Mouse (Mus musculus) intestine, embryonic 14.5 days (tissue): ENCODE measurements around the gene Olfr723. TPM values are rescaled to one million over a fixed set of nuclear protein-coding genes. Genes with fewer than 3 reads are reported as not detected.
"Not testable (repeated sequence)": the region's sequence is repeated elsewhere in the genome, so short reads cannot be mapped to it uniquely, and the experiment has no call there.

Experiments
- ATAC-seq: fragments of 200-750 bp; cut with Nextera tagmentation; replicated peaks from 2 replicates; pipeline ENCODE4 v1.8.0; 2017; ENCODE audit warnings: low read depth, moderate number of reproducible peaks, moderate TSS enrichment, moderate library complexity; ENCODE audit not compliant: low FRiP score, low TSS enrichment
- DNase-seq: peaks from one replicate; pipeline ENCODE4 v3.0.0-alpha.2; 2018; ENCODE audit warnings: low spot score
- H3K27ac ChIP-seq: fragments of 300-500 bp; sonication (generic); 2 replicates; pipeline ENCODE4 v1.5.1; 2014; ENCODE audit warnings: low read depth, mild to moderate bottlenecking, control low read depth
- H3K27me3 ChIP-seq: fragments of 300-500 bp; sonication (generic); replicated peaks from 2 replicates; pipeline ENCODE4 v1.6.1; 2014; ENCODE audit warnings: low read length, control low read depth; ENCODE audit not compliant: control insufficient read depth, insufficient read depth
- H3K36me3 ChIP-seq: fragments of 300-500 bp; sonication (generic); 2 replicates; pipeline ENCODE4 v1.6.1; 2014; ENCODE audit warnings: low read length, control low read depth; ENCODE audit not compliant: control insufficient read depth, insufficient read depth
- H3K4me1 ChIP-seq: fragments of 300-500 bp; sonication (generic); replicated peaks from 2 replicates; pipeline ENCODE4 v1.6.1; 2014; ENCODE audit warnings: low read length, control low read depth, mixed read lengths; ENCODE audit not compliant: control insufficient read depth, insufficient read depth
- H3K4me2 ChIP-seq: fragments of 300-500 bp; sonication (generic); 2 replicates; pipeline ENCODE4 v1.6.1; 2014; ENCODE audit warnings: low read length
- H3K4me3 ChIP-seq: fragments of 300-500 bp; sonication (generic); 2 replicates; pipeline ENCODE4 v1.5.1; 2014; ENCODE audit warnings: low read depth, low read length, control low read depth, mixed read lengths
- H3K9ac ChIP-seq: fragments of 300-500 bp; sonication (generic); 2 replicates; pipeline ENCODE4 v1.6.1; 2014; ENCODE audit warnings: mild to moderate bottlenecking, low read length
- H3K9me3 ChIP-seq: fragments of 300-500 bp; sonication (generic); 2 replicates; pipeline ENCODE4 v1.6.1; 2016; ENCODE audit warnings: low read length, control low read depth; ENCODE audit not compliant: control insufficient read depth
- WGBS: fragments of 180-500 bp; shearing (Covaris S2); extraction: QIAGEN DNeasy Blood & Tissue Kit; methylation state at CpG from one replicate; pipeline ENCODE4 v1.1.7; 2014; 5-methylcytosine and 5-hydroxymethylcytosine counted together
- polyA plus RNA-seq: library from polyadenylated mRNA; unstranded; fragments of >200 nt; fragmentation: Nextera tagmentation; extraction: Ambion mirVana; gene quantifications from 2 replicates; pipeline ENCODE4 v1.2.1, GENCODE M21; 2014

The Olfr723 gene
- polyA plus RNA-seq, result not detected in 2 replicates

- not testable (repeated sequence) for ATAC-seq, H3K4me1 ChIP-seq, H3K9ac ChIP-seq, H3K36me3 ChIP-seq, H3K4me3 ChIP-seq, DNase-seq, H3K9me3 ChIP-seq, H3K27me3 ChIP-seq, H3K4me2 ChIP-seq, H3K27ac ChIP-seq
Observed at GRCm38 (mm10) chr14:49931687-49932086, at the start of gene Olfr723. Olfr723 (minus strand) TSS chr14:49931787.

- not testable (repeated sequence) for H3K9me3 ChIP-seq, ATAC-seq, H3K4me2 ChIP-seq, H3K36me3 ChIP-seq, H3K9ac ChIP-seq, H3K4me3 ChIP-seq, DNase-seq, H3K27ac ChIP-seq, H3K27me3 ChIP-seq, H3K4me1 ChIP-seq
- 69% methylated on average over 1 of the region's 1 CpGs for WGBS
Observed at GRCm38 (mm10) chr14:49963174-49963573, 31.6 kb upstream of the Olfr723 start, which contains the start of gene Olfr724. Olfr724 (minus strand) TSS chr14:49963274.

- DNase-seq, result no peak
- Histone ChIP-seq H3K4me2 (no peak overlapping the region), H3K4me1 (no peaks in the 10 kb centered on the region), H3K27ac (no peak overlapping the region), H3K4me3 (no peak overlapping the region), H3K9me3 (no peaks in the 10 kb centered on the region), H3K9ac (no peak overlapping the region), H3K36me3 (no peaks in the 10 kb centered on the region), H3K27me3 (no peaks in the 10 kb centered on the region)
- 38% methylated on average over 2 of the region's 2 CpGs for WGBS
- no peak for ATAC-seq
Observed at GRCm38 (mm10) chr14:49955890-49956289, 24.3 kb upstream of the Olfr723 start.

GRCm38 (mm10) chr14:49901899-49902298 lies 29.7 kb downstream of the Olfr723 start, which contains the start of gene Olfr722:
Olfr722 (minus strand) TSS chr14:49901999.
- DNase-seq (no peak), ATAC-seq (no peak)
- H3K27me3 ChIP-seq, result no peaks in the 10 kb centered on the region
- H3K4me1 ChIP-seq, result no peaks in the 10 kb centered on the region
- no peak within 1 kb of the TSS for H3K27ac ChIP-seq
- H3K36me3 ChIP-seq, result no peaks in the 10 kb centered on the region
- no peak within 1 kb of the TSS for H3K9ac ChIP-seq
- H3K4me2 ChIP-seq, result no peak within 1 kb of the TSS
- H3K4me3 ChIP-seq, result no peak within 1 kb of the TSS
- no peaks in the 10 kb centered on the region for H3K9me3 ChIP-seq

Other genes with a start within 250 kb of the Olfr723 start
- 16.0 and 18.2 TPM in 2 replicates for gene Armh4, start 148.4 kb downstream of the Olfr723 start, polyA plus RNA-seq
- not detected in 2 replicates for gene Olfr722, start 29.8 kb downstream of the Olfr723 start, polyA plus RNA-seq
- gene Olfr724, start 31.5 kb upstream of the Olfr723 start, polyA plus RNA-seq, result not detected in 2 replicates
- gene Olfr725, start 108.6 kb upstream of the Olfr723 start, polyA plus RNA-seq, result not detected in 2 replicates
- not detected in 2 replicates for gene Olfr726, start 159.2 kb upstream of the Olfr723 start, polyA plus RNA-seq
- gene Olfr727, start 191.4 kb upstream of the Olfr723 start, polyA plus RNA-seq, result not detected in 2 replicates
- gene Olfr728, start 210.9 kb upstream of the Olfr723 start, polyA plus RNA-seq, result not detected in 2 replicates
- gene Olfr729, start 221.1 kb upstream of the Olfr723 start, polyA plus RNA-seq, result not detected in 2 replicates